Mouse (Mus musculus): ENCODE results near the gene Afmid. TPM values are rescaled to one million over a fixed set of nuclear protein-coding genes. Genes with fewer than 3 reads are reported as not detected.

The Afmid gene
- 14.6 and 15.4 TPM in 2 replicates for polyA plus RNA-seq (2015; fragmentation: Nextera tagmentation; extraction: Ambion mirVana)

- peaks cover 64% of the 10 kb centered on the region for H3K4me1 ChIP-seq (ENCODE audit: control insufficient read depth, low read depth, low read length)
- H3K9me3 ChIP-seq (replicated peaks; ENCODE audit: control insufficient read depth, low read length), result no peaks in the 10 kb centered on the region
- ATAC-seq (ENCODE audit: low read depth), result peak; percentile 58
- peak within 1 kb of the TSS; percentile 85 for H3K9ac ChIP-seq (ENCODE audit: low read depth, low read length)
- no peaks in the 10 kb centered on the region for H3K27me3 ChIP-seq (ENCODE audit: control insufficient read depth, insufficient read depth, low read depth, low read length)
- peak within 1 kb of the TSS; percentile 78 for H3K4me3 ChIP-seq (ENCODE audit: low read depth, low read length)
- peak within 1 kb of the TSS; percentile 77 for H3K4me2 ChIP-seq (ENCODE audit: low read depth, low read length)
- peaks cover 25% of the 10 kb centered on the region for H3K36me3 ChIP-seq (ENCODE audit: control insufficient read depth, insufficient read depth)
- peak within 1 kb of the TSS; percentile 92 for H3K27ac ChIP-seq (ENCODE audit: low read length)
- WGBS (ENCODE audit: insufficient replicate concordance), result under 1% methylated on average over 34 of the region's 34 CpGs
Measured at GRCm38 (mm10) chr11:117825333-117826101, at the start of gene Afmid, which contains the start of gene Tk1. Afmid (plus strand) TSS chr11:117825924. Tk1 (minus strand) TSS chr11:117826092.

GRCm38 (mm10) chr11:117776085-117776792 is 49.5 kb upstream of the Afmid start:
- WGBS (ENCODE audit: insufficient replicate concordance), result 91% methylated on average over 14 of the region's 14 CpGs
- Histone ChIP-seq H3K9ac (ENCODE audit: low read depth, low read length) (no peak overlapping the region), H3K4me2 (ENCODE audit: low read depth, low read length) (no peak overlapping the region), H3K9me3 (replicated peaks; ENCODE audit: control insufficient read depth, low read length) (no peaks in the 10 kb centered on the region), H3K27me3 (ENCODE audit: control insufficient read depth, insufficient read depth, low read depth, low read length) (no peaks in the 10 kb centered on the region), H3K36me3 (ENCODE audit: control insufficient read depth, insufficient read depth) (peaks cover 67% of the 10 kb centered on the region), H3K4me3 (ENCODE audit: low read depth, low read length) (no peak overlapping the region), H3K4me1 (ENCODE audit: control insufficient read depth, low read depth, low read length) (peaks cover 22% of the 10 kb centered on the region), H3K27ac (ENCODE audit: low read length) (no peak overlapping the region)
- no peak for ATAC-seq (ENCODE audit: low read depth)

GRCm38 (mm10) chr11:117777111-117777510 is 48.6 kb upstream of the Afmid start:
- ATAC-seq (ENCODE audit: low read depth), result no peak
- H3K9me3 ChIP-seq (replicated peaks; ENCODE audit: control insufficient read depth, low read length), result no peaks in the 10 kb centered on the region
- H3K27me3 ChIP-seq (ENCODE audit: control insufficient read depth, insufficient read depth, low read depth, low read length), result no peaks in the 10 kb centered on the region
- peaks cover 26% of the 10 kb centered on the region for H3K4me1 ChIP-seq (ENCODE audit: control insufficient read depth, low read depth, low read length)
- no peak overlapping the region for H3K9ac ChIP-seq (ENCODE audit: low read depth, low read length)
- peaks cover 62% of the 10 kb centered on the region for H3K36me3 ChIP-seq (ENCODE audit: control insufficient read depth, insufficient read depth)
- peak overlapping the region; percentile 59; the same call in 1 of the 2 replicates for H3K27ac ChIP-seq (ENCODE audit: low read length)
- 67% methylated on average over 5 of the region's 5 CpGs for WGBS (ENCODE audit: insufficient replicate concordance)
- H3K4me2 ChIP-seq (ENCODE audit: low read depth, low read length), result no peak overlapping the region; the same call in 1 of the 2 replicates
- no peak overlapping the region for H3K4me3 ChIP-seq (ENCODE audit: low read depth, low read length)

GRCm38 (mm10) chr11:117778031-117778430 is 47.7 kb upstream of the Afmid start:
- peak overlapping the region; percentile 45 for H3K27ac ChIP-seq (ENCODE audit: low read length)

GRCm38 (mm10) chr11:117778851-117779433 is 46.8 kb upstream of the Afmid start:
- 17% methylated on average over 12 of the region's 12 CpGs for WGBS (ENCODE audit: insufficient replicate concordance)
- H3K27ac ChIP-seq (ENCODE audit: low read length), result peak overlapping the region; percentile 99
- no peaks in the 10 kb centered on the region for H3K27me3 ChIP-seq (ENCODE audit: control insufficient read depth, insufficient read depth, low read depth, low read length)
- ATAC-seq (ENCODE audit: low read depth), result no peak
- H3K4me2 ChIP-seq (ENCODE audit: low read depth, low read length), result peak overlapping the region; percentile 97
- peak overlapping the region; percentile 87 for H3K4me3 ChIP-seq (ENCODE audit: low read depth, low read length)
- H3K4me1 ChIP-seq (ENCODE audit: control insufficient read depth, low read depth, low read length), result peaks cover 34% of the 10 kb centered on the region
- H3K9me3 ChIP-seq (replicated peaks; ENCODE audit: control insufficient read depth, low read length), result no peaks in the 10 kb centered on the region
- peaks cover 45% of the 10 kb centered on the region for H3K36me3 ChIP-seq (ENCODE audit: control insufficient read depth, insufficient read depth)
- peak overlapping the region; percentile 95 for H3K9ac ChIP-seq (ENCODE audit: low read depth, low read length)

More at GRCm38 (mm10) chr11:117778031-117778430, 47.7 kb upstream of the Afmid start:
- 85% methylated on average over 11 of the region's 11 CpGs for WGBS (ENCODE audit: insufficient replicate concordance)
- peaks cover 26% of the 10 kb centered on the region for H3K4me1 ChIP-seq (ENCODE audit: control insufficient read depth, low read depth, low read length)
- no peak for ATAC-seq (ENCODE audit: low read depth)
- peak overlapping the region; percentile 95 for H3K9ac ChIP-seq (ENCODE audit: low read depth, low read length)
- peaks cover 53% of the 10 kb centered on the region for H3K36me3 ChIP-seq (ENCODE audit: control insufficient read depth, insufficient read depth)
- H3K4me2 ChIP-seq (ENCODE audit: low read depth, low read length), result peak overlapping the region; percentile 97
- no peaks in the 10 kb centered on the region for H3K27me3 ChIP-seq (ENCODE audit: control insufficient read depth, insufficient read depth, low read depth, low read length)
- H3K9me3 ChIP-seq (replicated peaks; ENCODE audit: control insufficient read depth, low read length), result no peaks in the 10 kb centered on the region
- H3K4me3 ChIP-seq (ENCODE audit: low read depth, low read length), result peak overlapping the region; percentile 87

GRCm38 (mm10) chr11:117779434-117780198 is 46.1 kb upstream of the Afmid start:
- peak; percentile 39 for ATAC-seq (ENCODE audit: low read depth)
- Histone ChIP-seq H3K4me2 (ENCODE audit: low read depth, low read length) (peak overlapping the region; percentile 97), H3K9me3 (replicated peaks; ENCODE audit: control insufficient read depth, low read length) (no peaks in the 10 kb centered on the region), H3K4me3 (ENCODE audit: low read depth, low read length) (peak overlapping the region; percentile 87), H3K4me1 (ENCODE audit: control insufficient read depth, low read depth, low read length) (peaks cover 41% of the 10 kb centered on the region), H3K27ac (ENCODE audit: low read length) (peak overlapping the region; percentile 99), H3K36me3 (ENCODE audit: control insufficient read depth, insufficient read depth) (peaks cover 44% of the 10 kb centered on the region), H3K27me3 (ENCODE audit: control insufficient read depth, insufficient read depth, low read depth, low read length) (no peaks in the 10 kb centered on the region), H3K9ac (ENCODE audit: low read depth, low read length) (peak overlapping the region; percentile 95)
- WGBS (ENCODE audit: insufficient replicate concordance), result under 1% methylated on average over 38 of the region's 38 CpGs

- Histone ChIP-seq H3K27ac (ENCODE audit: low read length) (peak overlapping the region; percentile 99), H3K27me3 (ENCODE audit: control insufficient read depth, insufficient read depth, low read depth, low read length) (no peaks in the 10 kb centered on the region), H3K4me2 (ENCODE audit: low read depth, low read length) (peak overlapping the region; percentile 97), H3K4me1 (ENCODE audit: control insufficient read depth, low read depth, low read length) (peaks cover 45% of the 10 kb centered on the region), H3K36me3 (ENCODE audit: control insufficient read depth, insufficient read depth) (peaks cover 44% of the 10 kb centered on the region), H3K9ac (ENCODE audit: low read depth, low read length) (peak overlapping the region; percentile 95), H3K4me3 (ENCODE audit: low read depth, low read length) (peak overlapping the region; percentile 87), H3K9me3 (replicated peaks; ENCODE audit: control insufficient read depth, low read length) (no peaks in the 10 kb centered on the region)
- ATAC-seq (ENCODE audit: low read depth), result 0 out of 2 replicates have a peak, but pooled peaks have one; percentile 0
- 0% methylated on average over 17 of the region's 17 CpGs for WGBS (ENCODE audit: insufficient replicate concordance)
Measured at GRCm38 (mm10) chr11:117780199-117780515, 45.6 kb upstream of the Afmid start.

- no peaks in the 10 kb centered on the region for H3K9me3 ChIP-seq (replicated peaks; ENCODE audit: control insufficient read depth, low read length)
- H3K9ac ChIP-seq (ENCODE audit: low read depth, low read length), result peak overlapping the region; percentile 95
- ATAC-seq (ENCODE audit: low read depth), result peak; percentile 73
- H3K4me3 ChIP-seq (ENCODE audit: low read depth, low read length), result peak overlapping the region; percentile 87
- no peaks in the 10 kb centered on the region for H3K27me3 ChIP-seq (ENCODE audit: control insufficient read depth, insufficient read depth, low read depth, low read length)
- H3K4me1 ChIP-seq (ENCODE audit: control insufficient read depth, low read depth, low read length), result peaks cover 46% of the 10 kb centered on the region
- under 1% methylated on average over 19 of the region's 19 CpGs for WGBS (ENCODE audit: insufficient replicate concordance)
- H3K36me3 ChIP-seq (ENCODE audit: control insufficient read depth, insufficient read depth), result peaks cover 43% of the 10 kb centered on the region
- peak overlapping the region; percentile 99 for H3K27ac ChIP-seq (ENCODE audit: low read length)
- H3K4me2 ChIP-seq (ENCODE audit: low read depth, low read length), result peak overlapping the region; percentile 97
Measured at GRCm38 (mm10) chr11:117780582-117781111, 45.1 kb upstream of the Afmid start.
